Mouse (Mus musculus) hindlimb bud, embryonic 11.5 days (tissue): ENCODE results near the gene Adgrg3.

Experiments
- DNase-seq: peaks from one replicate; pipeline ENCODE4 v3.0.0-alpha.2; 2012; ENCODE audit warnings: low read depth, low spot score; ENCODE audit errors: extremely low spot score

Adgrg3 gene

GRCm38 (mm10) chr8:95079305-95079704, 61.8 kb downstream of the Adgrg3 start:
- DNase-seq = no peak

GRCm38 (mm10) chr8:95080381-95081341, 63.2 kb downstream of the Adgrg3 start, which contains the start of gene Katnb1:
Katnb1 (plus strand) TSS chr8:95081186.
- peak; percentile 100 for DNase-seq

GRCm38 (mm10) chr8:95081650-95082049, 64.2 kb downstream of the Adgrg3 start:
- DNase-seq = no peak

DNA sequence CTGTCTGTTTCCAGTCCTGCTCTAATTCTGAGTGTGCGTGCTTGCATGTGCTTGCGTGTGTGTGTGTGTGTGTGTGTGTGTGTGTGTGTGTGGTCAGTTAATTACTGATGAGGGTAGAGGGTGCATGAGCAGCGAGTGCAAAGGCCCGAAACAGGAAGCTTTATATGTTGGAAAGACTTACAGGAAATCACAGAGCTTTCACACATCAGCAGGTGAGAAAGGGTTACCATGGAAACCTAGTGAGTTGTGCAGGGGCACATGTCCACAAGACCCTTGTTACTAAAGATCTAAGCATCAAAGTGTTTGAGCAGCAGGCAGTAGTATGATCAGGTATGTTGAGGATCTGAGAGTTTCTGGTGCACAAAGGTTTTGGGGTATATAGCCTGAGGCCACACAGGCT, 66.8 kb downstream of the Adgrg3 start:
- DNase-seq = no peak

DNA sequence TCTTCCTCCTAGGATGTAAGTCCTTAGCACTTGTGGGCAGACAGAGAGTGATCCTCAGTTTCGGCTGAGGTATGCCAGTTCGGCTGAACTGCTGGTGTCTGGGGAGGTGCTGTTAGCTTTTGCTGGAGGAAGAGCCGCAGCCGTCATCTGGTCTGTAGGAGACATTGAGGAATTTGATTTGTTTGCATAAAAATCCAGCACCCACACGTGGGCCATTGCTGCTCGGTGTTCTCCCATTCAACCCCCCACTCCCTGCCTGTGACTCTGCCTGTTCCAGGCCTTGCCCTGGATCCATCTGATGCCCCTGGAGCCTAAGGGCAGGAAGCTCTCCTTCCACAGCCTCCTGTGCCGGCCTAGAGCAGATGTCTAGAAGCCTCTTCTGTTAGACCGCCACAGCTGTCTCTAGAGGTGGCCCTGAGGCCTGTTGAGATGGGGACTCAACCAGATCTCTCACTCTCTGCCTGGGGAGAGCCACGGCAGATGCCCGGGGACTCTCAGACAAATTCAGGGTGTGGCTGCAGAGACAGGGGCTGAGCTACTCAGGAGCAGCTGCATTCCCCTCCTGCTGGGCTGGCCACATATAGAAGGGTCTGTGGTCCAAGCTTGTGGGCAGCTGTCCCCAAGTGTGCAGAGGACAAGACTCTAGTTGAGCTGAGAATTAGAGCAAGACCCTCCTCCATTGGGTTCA, 67.4 kb downstream of the Adgrg3 start:
- DNase-seq = no peak

DNA sequence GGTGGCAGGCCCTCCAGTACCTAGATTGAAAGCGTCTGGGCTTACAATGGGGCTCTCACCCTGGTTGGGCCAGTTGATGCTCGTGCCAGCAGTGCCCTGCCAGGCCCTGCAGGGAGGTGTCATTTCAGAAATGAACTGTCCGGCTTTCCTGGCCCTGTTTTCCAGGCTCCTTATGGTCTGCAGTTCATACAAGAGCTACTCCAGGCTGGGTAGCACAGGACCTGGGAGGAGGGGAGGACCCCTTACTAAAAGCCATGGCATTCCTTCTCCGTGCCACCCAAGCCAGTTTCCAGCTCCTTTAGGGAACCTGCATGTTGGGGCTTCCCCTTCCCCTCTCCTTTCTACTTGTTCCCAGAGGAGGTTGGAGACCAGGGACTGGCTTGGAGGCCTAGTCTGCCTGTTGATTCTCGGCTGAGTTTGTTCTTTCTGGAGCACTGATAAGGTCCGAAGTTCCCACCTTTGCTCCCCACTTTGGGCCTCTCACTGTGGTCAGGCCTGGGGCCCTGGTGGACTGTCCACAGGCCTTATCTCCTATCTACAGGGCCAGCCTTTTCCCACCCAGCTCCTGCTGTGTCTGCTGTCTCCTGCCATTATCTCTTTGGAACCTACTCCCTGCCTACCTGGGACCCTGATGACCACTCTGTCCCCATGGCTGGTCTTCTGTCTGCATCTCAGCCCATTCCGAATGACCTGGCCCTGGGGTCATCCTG, 68.1 kb downstream of the Adgrg3 start:
- DNase-seq = no peak

GRCm38 (mm10) chr8:95093574-95093973, 76.1 kb downstream of the Adgrg3 start:
- no peak for DNase-seq
